Mouse (Mus musculus): ENCODE data around the gene Gm5771. TPM values are rescaled to one million over a fixed set of nuclear protein-coding genes. Genes with fewer than 3 reads are reported as not detected.
"Not testable (repeated sequence)": the region's sequence is repeated elsewhere in the genome, so short reads cannot be mapped to it uniquely, and the experiment has no call there.

Gene Gm5771
- polyA plus RNA-seq (2016; fragmentation: Nextera tagmentation; extraction: Ambion mirVana): not detected in 2 replicates

DNA sequence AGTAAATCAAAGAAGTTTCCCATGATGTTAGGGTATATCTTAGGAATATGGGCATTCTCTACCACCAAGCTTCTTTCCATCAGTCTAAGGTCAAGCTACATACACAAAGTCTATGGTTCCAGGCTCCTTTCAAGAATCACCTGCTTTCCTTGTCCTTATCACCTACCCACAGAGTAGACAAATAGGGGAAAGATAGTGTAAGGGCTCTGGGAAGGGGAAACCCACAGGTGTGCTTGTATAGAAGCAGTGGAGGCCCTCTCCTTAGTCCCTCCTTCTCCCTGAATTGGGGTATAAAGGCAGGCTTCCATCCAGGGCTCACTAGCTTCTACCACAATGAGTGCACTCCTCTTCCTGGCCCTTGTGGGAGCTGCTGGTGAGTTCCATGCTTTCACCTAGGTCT is at the start of gene Gm5771:
Gm5771 (plus strand) TSS at position 301 of the 400 bp plus-strand sequence.
- not testable (repeated sequence) for H3K27me3 ChIP-seq (replicated peaks); H3K9me3 ChIP-seq (replicated peaks); H3K9ac ChIP-seq; H3K4me3 ChIP-seq; H3K36me3 ChIP-seq; H3K4me1 ChIP-seq (replicated peaks); ATAC-seq (ENCODE audit: insufficient number of reproducible peaks, low FRiP score); H3K4me2 ChIP-seq; H3K27ac ChIP-seq (ENCODE audit: poor library complexity, severe bottlenecking)

DNA sequence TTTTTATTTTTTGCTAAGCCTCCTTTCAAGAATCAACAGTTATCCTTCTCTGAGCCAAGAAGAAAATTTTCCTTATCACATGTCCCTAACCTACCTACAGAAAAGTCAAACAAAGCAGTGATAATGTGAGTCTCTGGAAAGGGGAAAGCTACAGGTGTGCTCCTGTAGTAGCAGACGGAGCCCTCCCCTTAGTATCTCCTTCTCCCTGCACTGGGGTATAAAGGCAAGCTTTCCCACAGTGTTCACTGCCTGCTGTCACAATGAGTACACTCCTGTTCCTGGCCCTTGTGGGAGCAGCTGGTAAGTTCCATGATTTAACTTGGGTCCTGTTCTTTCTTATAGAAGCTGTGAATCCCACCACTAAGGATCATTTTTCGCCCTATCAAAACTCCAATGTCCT is 38.2 kb upstream of the Gm5771 start, which contains the start of gene Try10:
Try10 (plus strand) TSS at position 174 of the 400 bp plus-strand sequence.
- H3K36me3 ChIP-seq: no peaks in the 10 kb centered on the region
- no peak within 1 kb of the TSS for H3K4me3 ChIP-seq
- no peak for ATAC-seq (ENCODE audit: insufficient number of reproducible peaks, low FRiP score)
- H3K27me3 ChIP-seq (replicated peaks): no peaks in the 10 kb centered on the region
- no peak within 1 kb of the TSS for H3K27ac ChIP-seq (ENCODE audit: poor library complexity, severe bottlenecking)
- no peak within 1 kb of the TSS for H3K9ac ChIP-seq
- no peak within 1 kb of the TSS for H3K4me2 ChIP-seq
- 61% methylated on average over 2 of the region's 2 CpGs for WGBS
- H3K9me3 ChIP-seq (replicated peaks): no peaks in the 10 kb centered on the region
- no peaks in the 10 kb centered on the region for H3K4me1 ChIP-seq (replicated peaks)

DNA sequence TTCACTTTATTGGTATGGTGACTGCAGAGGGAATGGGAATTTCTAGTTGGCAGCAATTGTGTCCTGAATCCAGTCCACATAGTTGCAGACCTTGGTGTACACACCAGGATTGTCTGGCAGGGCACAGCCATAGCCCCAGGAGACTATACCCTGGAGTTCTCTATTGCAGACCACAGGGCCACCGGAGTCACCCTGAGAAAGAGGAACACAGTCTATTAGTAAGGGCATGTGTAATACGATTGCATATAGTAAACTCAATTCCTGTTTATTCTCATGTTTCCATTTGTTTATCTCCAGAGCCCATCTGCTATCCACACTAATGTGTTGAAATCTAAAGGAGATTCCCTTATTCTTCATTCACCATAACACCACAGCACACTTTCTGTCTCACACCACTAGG is 18.4 kb upstream of the Gm5771 start:
- WGBS: 77% methylated on average over 2 of the region's 2 CpGs
- not testable (repeated sequence) for H3K36me3 ChIP-seq; H3K27ac ChIP-seq (ENCODE audit: poor library complexity, severe bottlenecking); H3K9me3 ChIP-seq (replicated peaks); H3K9ac ChIP-seq; H3K27me3 ChIP-seq (replicated peaks); ATAC-seq (ENCODE audit: insufficient number of reproducible peaks, low FRiP score); H3K4me2 ChIP-seq; H3K4me3 ChIP-seq; H3K4me1 ChIP-seq (replicated peaks)

DNA sequence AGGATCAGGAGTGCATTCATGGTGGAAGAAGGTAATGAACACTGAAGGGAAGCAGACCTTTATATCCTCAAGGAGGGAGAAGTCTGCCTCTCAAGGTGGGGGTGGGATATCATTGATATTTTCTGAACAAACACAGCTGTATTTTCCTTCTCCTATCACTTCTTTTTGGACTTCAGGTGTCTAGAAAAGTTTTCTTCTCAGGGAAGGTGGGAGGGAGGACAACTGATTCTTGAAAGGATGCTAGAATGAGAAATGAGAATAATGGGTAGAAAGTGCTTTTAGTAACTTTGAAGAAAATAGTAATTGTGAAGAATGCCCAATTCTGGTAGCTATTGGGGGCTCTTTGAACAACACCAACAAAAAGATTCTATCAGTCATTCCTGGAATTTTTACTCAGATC is 14.6 kb upstream of the Gm5771 start, which contains the start of gene Prss3:
Prss3 (minus strand) TSS at position 101 of the 400 bp plus-strand sequence.
- H3K9ac ChIP-seq; H3K4me1 ChIP-seq (replicated peaks); H3K27me3 ChIP-seq (replicated peaks); H3K27ac ChIP-seq (ENCODE audit: poor library complexity, severe bottlenecking); H3K4me2 ChIP-seq; ATAC-seq (ENCODE audit: insufficient number of reproducible peaks, low FRiP score); H3K36me3 ChIP-seq; H3K9me3 ChIP-seq (replicated peaks); H3K4me3 ChIP-seq: not testable (repeated sequence)

DNA sequence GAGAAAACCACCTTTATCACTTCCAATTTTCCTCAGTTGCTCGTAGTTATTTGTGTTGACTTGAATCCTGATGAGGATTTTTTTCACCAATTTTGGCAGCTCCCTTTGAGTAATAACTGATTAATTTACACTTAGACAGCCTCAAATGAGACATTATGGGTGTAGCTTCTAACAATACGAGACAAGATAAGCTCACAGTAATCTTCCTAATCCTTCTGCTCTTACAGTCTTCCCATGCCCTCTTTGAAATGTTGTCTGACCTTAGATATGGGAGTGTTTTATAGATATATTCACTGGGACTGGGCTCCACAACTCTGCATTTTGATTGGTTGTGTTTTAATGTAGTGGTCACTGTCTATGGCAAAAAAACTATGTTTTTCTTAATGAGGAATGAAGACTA is 5.4 kb upstream of the Gm5771 start:
- no peak overlapping the region for H3K4me3 ChIP-seq
- H3K27me3 ChIP-seq (replicated peaks): no peaks in the 10 kb centered on the region
- H3K36me3 ChIP-seq: no peaks in the 10 kb centered on the region
- no peak overlapping the region for H3K27ac ChIP-seq (ENCODE audit: poor library complexity, severe bottlenecking)
- H3K4me1 ChIP-seq (replicated peaks): no peaks in the 10 kb centered on the region
- H3K9ac ChIP-seq: no peak overlapping the region
- 56% methylated on average over 2 of the region's 2 CpGs for WGBS
- H3K4me2 ChIP-seq: no peak overlapping the region
- H3K9me3 ChIP-seq (replicated peaks): no peaks in the 10 kb centered on the region
- ATAC-seq (ENCODE audit: insufficient number of reproducible peaks, low FRiP score): no peak

DNA sequence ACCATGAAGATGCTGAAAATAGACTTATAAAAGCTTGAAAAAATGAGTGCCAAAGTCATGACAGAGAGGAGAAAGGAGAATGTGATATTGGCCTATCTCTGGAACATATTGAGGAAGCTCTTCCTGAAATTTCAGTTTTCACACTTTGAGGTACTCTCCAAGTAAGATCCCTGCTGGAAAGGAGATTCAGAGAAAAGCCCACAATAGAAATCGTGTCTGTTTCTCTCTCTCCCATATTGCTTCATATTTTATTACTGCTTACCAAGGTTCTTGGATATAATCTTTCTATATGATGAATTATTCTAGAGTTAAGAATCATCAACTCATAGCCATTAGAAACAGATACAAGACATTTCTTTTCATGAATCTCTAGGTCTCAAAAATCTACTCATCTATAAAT is 516 bp upstream of the Gm5771 start:
- H3K4me2 ChIP-seq; H3K4me3 ChIP-seq; H3K4me1 ChIP-seq (replicated peaks); H3K27me3 ChIP-seq (replicated peaks); ATAC-seq (ENCODE audit: insufficient number of reproducible peaks, low FRiP score); H3K27ac ChIP-seq (ENCODE audit: poor library complexity, severe bottlenecking); H3K9me3 ChIP-seq (replicated peaks); H3K36me3 ChIP-seq; H3K9ac ChIP-seq: not testable (repeated sequence)
- 50% methylated on average over 1 of the region's 1 CpGs for WGBS

DNA sequence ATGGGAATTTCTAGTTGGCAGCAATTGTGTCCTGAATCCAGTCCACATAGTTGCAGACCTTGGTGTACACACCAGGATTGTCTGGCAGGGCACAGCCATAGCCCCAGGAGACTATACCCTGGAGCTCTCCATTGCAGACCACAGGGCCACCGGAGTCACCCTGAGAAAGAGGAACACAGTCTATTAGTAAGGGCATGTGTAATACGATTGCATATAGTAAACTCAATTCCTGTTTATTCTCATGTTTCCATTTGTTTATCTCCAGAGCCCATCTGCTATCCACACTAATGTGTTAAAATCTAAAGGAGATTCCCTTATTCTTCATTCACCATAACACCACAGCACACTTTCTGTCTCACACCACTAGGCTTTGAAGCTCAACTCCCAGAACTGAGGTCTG is 50.1 kb downstream of the Gm5771 start:
- H3K27ac ChIP-seq (ENCODE audit: poor library complexity, severe bottlenecking); ATAC-seq (ENCODE audit: insufficient number of reproducible peaks, low FRiP score); H3K36me3 ChIP-seq; H3K4me2 ChIP-seq; H3K27me3 ChIP-seq (replicated peaks); H3K9ac ChIP-seq; H3K9me3 ChIP-seq (replicated peaks); H3K4me1 ChIP-seq (replicated peaks); H3K4me3 ChIP-seq: not testable (repeated sequence)
- WGBS: 91% methylated on average over 2 of the region's 2 CpGs

- not testable (repeated sequence) for H3K9ac ChIP-seq; H3K4me2 ChIP-seq; H3K27me3 ChIP-seq (replicated peaks); H3K9me3 ChIP-seq (replicated peaks); H3K27ac ChIP-seq (ENCODE audit: poor library complexity, severe bottlenecking); H3K4me1 ChIP-seq (replicated peaks); H3K36me3 ChIP-seq; ATAC-seq (ENCODE audit: insufficient number of reproducible peaks, low FRiP score); H3K4me3 ChIP-seq
Observed at GRCm38 (mm10) chr6:41446045-41446444, 53.9 kb downstream of the Gm5771 start, which contains the start of gene Gm10334. Gene Gm10334 (minus strand): TSS chr6:41446145.

Other genes starting within 250 kb of the Gm5771 start
- not detected in 2 replicates for gene Try4, start 90.1 kb upstream of the Gm5771 start, polyA plus RNA-seq (2016; fragmentation: Nextera tagmentation; extraction: Ambion mirVana)
- not detected in 2 replicates for gene Try5, start 75.5 kb upstream of the Gm5771 start, polyA plus RNA-seq (2016; fragmentation: Nextera tagmentation; extraction: Ambion mirVana)
- not detected in 2 replicates for gene Try10, start 38.3 kb upstream of the Gm5771 start, polyA plus RNA-seq (2016; fragmentation: Nextera tagmentation; extraction: Ambion mirVana)
- not detected in 2 replicates for gene Prss3, start 14.7 kb upstream of the Gm5771 start, polyA plus RNA-seq (2016; fragmentation: Nextera tagmentation; extraction: Ambion mirVana)
- gene Gm10334, start 53.8 kb downstream of the Gm5771 start, polyA plus RNA-seq (2016; fragmentation: Nextera tagmentation; extraction: Ambion mirVana): not detected in 2 replicates
- gene Prss1, start 66.6 kb downstream of the Gm5771 start, polyA plus RNA-seq (2016; fragmentation: Nextera tagmentation; extraction: Ambion mirVana): not detected in 2 replicates
- gene Prss2, start 129.4 kb downstream of the Gm5771 start, polyA plus RNA-seq (2016; fragmentation: Nextera tagmentation; extraction: Ambion mirVana): not detected in 2 replicates
- 4.7 and 5.0 TPM in 2 replicates for gene Ephb6, start 213.1 kb downstream of the Gm5771 start, polyA plus RNA-seq (2016; fragmentation: Nextera tagmentation; extraction: Ambion mirVana)
- gene Trpv6, start 244.0 kb downstream of the Gm5771 start, polyA plus RNA-seq (2016; fragmentation: Nextera tagmentation; extraction: Ambion mirVana): 0.11 TPM in 1 of 2 replicates, not detected in the other